Mouse (Mus musculus) cerebellum, adult 2 months (tissue): Measurements from ENCODE around the gene Cfap44. TPM values are rescaled to one million over a fixed set of nuclear protein-coding genes. Genes with fewer than 3 reads are reported as not detected.

Source experiments
- DNase-seq, 2 experiments: peaks; one replicate each; pipeline ENCODE4 v3.0.0; 2021
- H3K27ac ChIP-seq: fragments of 200-500 bp; 2 replicates; pipeline ENCODE4 v1.5.1; 2012; ENCODE audit warnings: low read length, control low read depth, inconsistent platforms; ENCODE audit not compliant: insufficient read depth
- H3K27me3 ChIP-seq: fragments of 200-500 bp; 2 replicates; pipeline ENCODE4 v1.6.1; 2012; ENCODE audit warnings: inconsistent platforms, mild to moderate bottlenecking, low read length, moderate library complexity; ENCODE audit not compliant: control insufficient read depth, insufficient read depth
- H3K4me1 ChIP-seq: fragments of 200-500 bp; 2 replicates; pipeline ENCODE4 v1.6.1; 2011; ENCODE audit warnings: low read length; ENCODE audit not compliant: control insufficient read depth, insufficient read depth
- H3K4me3 ChIP-seq: fragments of 200-500 bp; replicated peaks from 2 replicates; pipeline ENCODE3; 2011; ENCODE audit warnings: mild to moderate bottlenecking, low read depth, low read length, control low read depth; ENCODE audit not compliant: insufficient read depth
- CTCF ChIP-seq: fragments of 200-500 bp; IDR thresholded peaks from 2 replicates; pipeline ENCODE4 v1.5.1; 2011; ENCODE audit warnings: low read depth, mild to moderate bottlenecking, control low read depth, low read length, moderate library complexity, borderline replicate concordance; ENCODE audit not compliant: insufficient read depth
- POLR2A ChIP-seq: fragments of 200-500 bp; IDR thresholded peaks from 2 replicates; pipeline ENCODE4 v1.6.1; 2011; ENCODE audit warnings: low read length, control low read depth, borderline replicate concordance; ENCODE audit not compliant: insufficient read depth
- WGBS: fragments of 180-500 bp; shearing (Covaris S2); methylation state at CpG from one replicate; pipeline ENCODE4 v1.1.7; 2018; 5-methylcytosine and 5-hydroxymethylcytosine counted together
- polyA plus RNA-seq: library from polyadenylated mRNA; depleted of rRNA; stranded (reverse); fragments of >200 nt; gene quantifications from 2 replicates; pipeline ENCODE4 v1.2.3, GENCODE M21; 2012

The Cfap44 gene
- polyA plus RNA-seq, 1 experiment = 1.5 TPM

- Histone ChIP-seq H3K4me3 (no peak overlapping the region), H3K27ac (no peak overlapping the region), H3K27me3 (no peaks in the 10 kb centered on the region), H3K4me1 (peaks cover 24% of the 10 kb centered on the region)
- TF ChIP-seq CTCF (no peak), POLR2A (no peak)
- WGBS = 85% methylated on average over 9 of the region's 9 CpGs
- DNase-seq = no peak
These were observed 96.5 kb downstream of the Cfap44 start for GRCm38 (mm10) chr16:44491051-44491450.

DNA sequence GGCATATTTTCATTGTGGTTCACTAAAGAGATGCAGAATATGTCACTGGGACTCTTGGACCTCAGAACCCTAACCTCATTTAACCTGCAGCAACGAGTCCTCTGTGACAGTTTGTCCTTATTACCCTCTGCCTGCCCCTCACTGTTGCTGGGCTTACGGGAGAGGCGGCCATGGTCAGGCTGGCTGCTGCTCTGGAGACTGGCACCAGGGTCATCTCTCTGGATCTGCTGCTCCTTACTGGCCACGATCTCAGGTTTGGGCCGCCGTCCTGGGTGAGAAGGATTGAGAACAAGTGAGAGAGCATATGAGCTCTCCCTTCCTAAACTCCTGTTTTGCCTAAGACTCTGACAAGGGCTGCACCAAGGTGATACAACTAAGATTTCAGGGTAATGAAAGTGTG lies 97.6 kb downstream of the Cfap44 start:
- H3K4me1 ChIP-seq = peaks cover 32% of the 10 kb centered on the region
- no peak overlapping the region for H3K4me3 ChIP-seq
- no peak overlapping the region for H3K27ac ChIP-seq
- DNase-seq = no peak
- WGBS = 69% methylated on average over 6 of the region's 6 CpGs
- TF ChIP-seq CTCF (no peak), POLR2A (no peak)
- H3K27me3 ChIP-seq = no peaks in the 10 kb centered on the region

DNA sequence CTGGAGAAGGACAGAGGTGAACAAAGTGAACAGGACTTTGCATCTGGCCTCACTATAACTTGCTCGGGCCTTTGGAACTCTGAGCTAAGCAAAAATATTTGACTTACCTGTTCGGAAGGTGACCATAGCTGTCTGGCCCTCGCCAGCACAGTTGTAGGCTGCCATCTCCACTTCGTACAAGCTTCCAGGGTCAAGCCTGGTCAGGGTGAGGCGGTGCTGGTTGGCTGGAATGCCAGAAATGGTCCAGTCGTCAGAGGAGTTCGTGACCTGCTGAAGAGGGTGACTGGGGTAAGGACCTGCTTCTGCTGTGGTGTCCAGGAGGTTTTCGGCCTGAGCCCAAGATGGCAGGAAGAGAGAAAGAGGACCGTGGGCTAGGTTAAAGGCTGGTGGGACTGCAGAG lies 98.1 kb downstream of the Cfap44 start:
- no peak overlapping the region for H3K4me3 ChIP-seq
- H3K4me1 ChIP-seq = peaks cover 32% of the 10 kb centered on the region
- WGBS = 82% methylated on average over 9 of the region's 9 CpGs
- H3K27ac ChIP-seq = no peak overlapping the region
- TF ChIP-seq POLR2A (no peak), CTCF (no peak)
- no peaks in the 10 kb centered on the region for H3K27me3 ChIP-seq
- DNase-seq = peak in 1 of 2 experiments; percentile 11

GRCm38 (mm10) chr16:44493868-44494267 lies 99.3 kb downstream of the Cfap44 start:
- Histone ChIP-seq H3K27ac (peak overlapping the region; percentile 73; the same call in 1 of the 2 replicates), H3K4me1 (peaks cover 32% of the 10 kb centered on the region), H3K4me3 (no peak overlapping the region), H3K27me3 (no peaks in the 10 kb centered on the region)
- 22% methylated on average over 6 of the region's 6 CpGs for WGBS
- DNase-seq = no peak
- TF ChIP-seq CTCF = no peak
- no peak for TF ChIP-seq POLR2A

GRCm38 (mm10) chr16:44494441-44495108 lies 100.0 kb downstream of the Cfap44 start:
- Histone ChIP-seq H3K4me1 (peaks cover 35% of the 10 kb centered on the region), H3K4me3 (no peak overlapping the region), H3K27ac (peak overlapping the region; percentile 26), H3K27me3 (no peaks in the 10 kb centered on the region)
- TF ChIP-seq CTCF = no peak
- no peak for TF ChIP-seq POLR2A
- WGBS = 15% methylated on average over 8 of the region's 8 CpGs
- DNase-seq = peak; percentile 76 to 88

DNA sequence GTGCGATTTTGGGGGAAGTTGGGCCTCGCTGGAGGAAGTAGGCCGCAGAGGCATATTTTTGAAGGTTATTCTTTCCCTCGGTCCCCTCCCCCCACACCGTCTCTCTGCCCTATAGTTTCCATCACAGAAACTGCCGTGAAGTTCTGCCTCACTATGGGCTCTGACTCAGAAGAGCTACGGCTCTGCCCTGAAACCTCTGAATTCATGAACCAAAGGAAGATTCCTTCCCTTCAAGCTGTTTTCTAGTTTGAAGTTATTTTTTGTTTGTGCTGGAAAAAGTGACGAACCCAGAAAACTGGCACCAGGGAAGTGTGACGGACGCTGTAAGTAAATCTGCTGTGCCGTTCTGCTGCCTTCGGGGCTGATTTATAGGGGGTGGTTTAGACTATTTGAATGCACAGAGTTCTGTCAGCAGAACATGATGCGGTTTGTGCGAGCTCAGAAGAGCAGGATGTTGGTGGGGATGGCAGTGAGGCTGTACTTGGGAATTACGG lies 102.4 kb downstream of the Cfap44 start:
- H3K27me3 ChIP-seq = no peaks in the 10 kb centered on the region
- peaks cover 50% of the 10 kb centered on the region for H3K4me1 ChIP-seq
- no peak for DNase-seq
- TF ChIP-seq CTCF = no peak
- TF ChIP-seq POLR2A = no peak
- H3K27ac ChIP-seq = no peak overlapping the region
- H3K4me3 ChIP-seq = no peak overlapping the region
- WGBS = 72% methylated on average over 15 of the region's 15 CpGs

- no peak for DNase-seq
- no peak for TF ChIP-seq CTCF
- TF ChIP-seq POLR2A = no peak
- no peak overlapping the region for H3K4me3 ChIP-seq
- peaks cover 56% of the 10 kb centered on the region for H3K4me1 ChIP-seq
- no peak overlapping the region for H3K27ac ChIP-seq
- H3K27me3 ChIP-seq = no peaks in the 10 kb centered on the region
- 71% methylated on average over 3 of the region's 3 CpGs for WGBS
These were observed 103.9 kb downstream of the Cfap44 start for GRCm38 (mm10) chr16:44498447-44498846.

DNA sequence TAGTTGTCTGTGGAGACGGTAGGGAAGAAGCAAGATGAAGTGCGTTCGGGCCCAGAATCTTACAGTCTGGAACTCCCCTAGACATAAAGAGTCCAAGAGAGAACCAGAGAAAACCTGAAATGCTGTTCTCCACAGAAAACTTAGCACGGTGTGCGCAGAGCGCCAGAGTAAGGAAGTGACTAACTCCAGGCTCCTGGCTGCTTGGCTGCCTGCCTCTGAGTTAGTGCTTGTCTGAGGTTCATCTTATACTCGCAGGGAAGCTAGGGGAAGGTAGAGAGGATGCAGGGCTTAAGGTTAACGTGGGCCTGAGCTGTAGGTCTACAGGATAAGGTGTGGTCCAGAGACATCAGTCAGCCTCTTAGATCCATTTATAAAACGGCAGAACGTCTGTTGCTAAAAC lies 107.2 kb downstream of the Cfap44 start:
- peak in 1 of 2 experiments; percentile 43 for DNase-seq
- TF ChIP-seq POLR2A (no peak), CTCF (no peak)
- no peak overlapping the region for H3K4me3 ChIP-seq
- peak overlapping the region; percentile 15 for H3K27ac ChIP-seq
- WGBS = 34% methylated on average over 10 of the region's 10 CpGs
- no peaks in the 10 kb centered on the region for H3K27me3 ChIP-seq
- H3K4me1 ChIP-seq = peaks cover 38% of the 10 kb centered on the region
